Mouse (Mus musculus) T-helper 2 cell (primary cell): ENCODE measurements around the gene Hist1h2an.
"Not testable (repeated sequence)": the region's sequence is repeated elsewhere in the genome, so short reads cannot be mapped to it uniquely, and the experiment has no call there.

Source experiments
- in situ Hi-C: fragments of 300-600 bp; cut with MboI, MseI; formaldehyde crosslinking; loops from one replicate; pipeline ENCODE4 v1.15.1; 2025; ENCODE audit warnings: high pct_unique_total_duplicates

Gene Hist1h2an

DNA sequence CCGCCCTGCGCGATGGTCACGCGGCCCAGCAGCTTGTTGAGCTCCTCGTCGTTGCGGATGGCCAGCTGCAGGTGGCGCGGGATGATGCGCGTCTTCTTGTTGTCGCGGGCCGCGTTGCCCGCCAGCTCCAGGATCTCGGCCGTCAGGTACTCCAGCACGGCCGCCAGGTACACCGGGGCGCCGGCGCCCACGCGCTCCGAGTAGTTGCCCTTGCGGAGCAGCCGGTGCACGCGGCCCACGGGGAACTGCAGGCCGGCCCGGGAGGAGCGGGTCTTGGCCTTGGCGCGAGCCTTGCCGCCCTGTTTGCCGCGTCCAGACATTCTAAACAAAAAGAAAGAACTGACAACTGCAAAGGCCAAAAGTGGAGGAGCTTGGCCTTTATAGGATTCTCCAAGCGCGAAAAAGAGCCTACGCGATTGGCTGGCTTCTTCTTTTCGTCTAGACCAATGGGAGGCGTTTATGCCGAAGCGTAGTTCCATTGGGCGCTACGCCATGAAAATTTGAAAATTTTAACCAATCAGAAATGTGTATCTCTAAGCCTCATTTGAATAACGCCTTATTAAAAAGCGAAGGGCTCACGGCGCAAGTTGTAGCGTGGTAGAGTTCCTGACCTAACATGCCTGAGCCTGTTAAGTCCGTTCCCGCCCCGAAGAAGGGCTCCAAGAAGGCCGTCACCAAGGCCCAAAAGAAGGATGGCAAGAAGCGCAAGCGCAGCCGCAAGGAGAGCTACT, at the start of gene Hist1h2an, which contains the start of gene Hist1h2bp:
TSS of gene Hist1h2an (minus strand) at position 320 of the 731 bp plus-strand sequence.
TSS of gene Hist1h2bp (plus strand) at position 563 of the 731 bp plus-strand sequence.
- in situ Hi-C loops: loop anchor here (5.0 kb wide), 1 partner anchor 40 kb away; no protein-coding TSS in a partner anchor

GRCm38 (mm10) chr13:21833461-21833860, 46.4 kb upstream of the Hist1h2an start, which contains the start of the genes Hist1h2ap and Hist1h2br:
Gene Hist1h2ap, minus strand, starts transcription at chr13:21833507.
Gene Hist1h2br, plus strand, starts transcription at chr13:21833743.
- in situ Hi-C loops: not testable (repeated sequence)

GRCm38 (mm10) chr13:21831418-21832394, 44.7 kb upstream of the Hist1h2an start, which contains the start of gene Hist1h4n:
Gene Hist1h4n, minus strand, starts transcription at chr13:21832196.
- in situ Hi-C loops: not testable (repeated sequence)

GRCm38 (mm10) chr13:21830344-21830743, 43.3 kb upstream of the Hist1h2an start:
- in situ Hi-C loops: no loop called here

- in situ Hi-C loops: no loop called here
Measured at GRCm38 (mm10) chr13:21828511-21828910, 41.5 kb upstream of the Hist1h2an start.

GRCm38 (mm10) chr13:21820082-21820890, 33.3 kb upstream of the Hist1h2an start:
- in situ Hi-C loops: not testable (repeated sequence)

DNA sequence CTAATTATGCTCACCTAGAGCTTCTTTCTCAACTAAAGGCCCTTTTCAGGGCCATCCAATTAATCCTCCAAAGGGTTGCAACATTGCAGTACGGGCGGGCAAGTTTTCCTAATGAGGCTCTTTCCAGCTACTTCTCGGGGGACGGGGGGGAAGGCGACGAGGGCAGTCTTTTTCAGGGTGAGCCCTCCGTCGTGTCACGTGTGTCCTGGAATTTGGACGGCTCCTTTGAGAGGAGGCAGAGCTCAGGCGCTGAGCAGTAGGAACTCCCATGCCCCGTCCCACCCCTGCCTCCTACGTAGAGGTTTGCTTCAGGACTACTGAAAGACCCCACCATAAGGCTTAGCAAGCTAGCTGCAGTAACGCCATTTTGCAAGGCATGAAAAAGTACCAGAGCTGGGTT, 25.1 kb upstream of the Hist1h2an start:
- in situ Hi-C loops: not testable (repeated sequence)

GRCm38 (mm10) chr13:21811539-21811938, 24.5 kb upstream of the Hist1h2an start, which contains the start of gene Hist1h4m:
Gene Hist1h4m, plus strand, starts transcription at chr13:21811746.
- in situ Hi-C loops: not testable (repeated sequence)

DNA sequence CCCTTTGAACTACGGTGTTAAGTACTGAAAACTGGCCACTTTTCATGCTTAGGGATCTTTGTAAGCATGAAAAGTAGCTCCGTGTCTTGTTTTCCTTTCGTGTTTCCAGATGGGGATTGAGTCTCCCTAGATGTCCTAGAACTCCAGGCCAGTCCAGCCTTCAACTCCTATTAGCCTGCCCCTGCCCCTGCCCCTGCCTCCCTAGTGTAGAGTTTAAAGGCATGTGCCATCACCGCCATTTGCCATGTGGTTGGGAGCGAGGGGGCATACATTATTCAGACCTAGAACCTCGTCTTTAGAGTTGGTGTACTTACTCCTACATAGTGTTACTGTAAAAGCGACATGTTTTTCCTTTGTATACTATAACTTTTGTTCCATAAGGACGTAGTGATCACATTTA, 24.1 kb upstream of the Hist1h2an start:
- in situ Hi-C loops: not testable (repeated sequence)

- in situ Hi-C loops: not testable (repeated sequence)
Measured at GRCm38 (mm10) chr13:21810073-21810472, 23.1 kb upstream of the Hist1h2an start, which contains the start of the genes Hist1h2bq and Hist1h2ao. Gene Hist1h2bq, minus strand, starts transcription at chr13:21810197. Gene Hist1h2ao, plus strand, starts transcription at chr13:21810465.

DNA sequence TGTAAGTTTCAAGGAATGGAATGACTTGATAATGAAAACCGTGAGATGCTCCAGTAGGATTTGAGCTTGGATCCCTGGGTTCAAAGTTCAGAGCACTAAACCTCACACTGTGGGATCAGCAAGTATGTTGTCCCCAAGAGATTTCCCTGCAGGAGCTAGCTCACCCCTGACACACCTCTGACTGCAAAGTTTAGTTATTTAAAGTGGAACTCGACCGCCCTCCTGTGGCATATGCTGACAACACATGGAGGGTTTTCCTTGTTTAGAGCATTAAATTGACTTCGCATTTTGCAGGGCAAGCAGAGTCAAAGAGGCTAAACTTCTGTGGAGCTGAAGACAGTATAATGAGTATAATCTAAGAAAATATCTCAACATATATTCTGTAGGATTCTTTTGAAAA, 16.0 kb upstream of the Hist1h2an start:
- in situ Hi-C loops: loop anchor here (5.0 to 10.0 kb wide), 2 partner anchors 49 to 222 kb away; no protein-coding TSS in a partner anchor

DNA sequence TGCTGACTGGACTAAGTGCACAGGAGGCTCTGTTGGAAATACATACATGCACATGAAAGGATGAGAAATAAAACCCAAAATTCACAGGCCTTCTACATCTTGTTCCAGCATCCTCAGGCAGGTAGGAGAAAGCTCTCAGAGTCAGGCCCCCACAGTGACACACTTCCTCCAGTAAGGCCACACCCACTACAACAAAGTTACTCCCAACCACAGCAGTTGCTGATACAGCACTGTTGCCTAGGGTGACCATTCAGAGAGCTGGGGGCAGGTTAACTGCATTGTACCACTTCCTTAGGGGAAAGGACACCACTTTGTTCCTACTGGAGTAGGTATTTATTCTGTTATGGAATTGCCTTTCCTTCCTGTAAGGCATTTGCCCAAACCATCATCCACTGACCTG, 10.1 kb upstream of the Hist1h2an start:
- in situ Hi-C loops: not testable (repeated sequence)

DNA sequence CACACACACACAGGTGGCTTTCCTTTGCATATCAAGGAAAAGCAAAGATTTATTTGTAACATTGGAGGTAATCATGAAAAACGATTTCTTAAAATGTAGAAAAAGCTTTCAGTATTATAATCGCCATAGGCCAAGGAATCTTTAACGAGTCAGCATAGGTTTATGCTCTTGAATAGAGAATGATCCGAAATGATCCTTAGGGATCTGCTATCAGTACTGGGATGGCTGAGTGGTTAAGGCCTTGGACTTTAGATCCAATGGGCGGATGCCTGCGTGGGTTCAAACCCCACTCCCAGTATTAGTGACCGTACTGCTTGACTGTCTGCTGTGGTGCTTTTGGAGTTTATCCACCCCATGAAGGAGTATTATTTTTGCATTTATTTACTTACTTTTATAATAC, 8.6 kb upstream of the Hist1h2an start:
- in situ Hi-C loops: no loop called here

DNA sequence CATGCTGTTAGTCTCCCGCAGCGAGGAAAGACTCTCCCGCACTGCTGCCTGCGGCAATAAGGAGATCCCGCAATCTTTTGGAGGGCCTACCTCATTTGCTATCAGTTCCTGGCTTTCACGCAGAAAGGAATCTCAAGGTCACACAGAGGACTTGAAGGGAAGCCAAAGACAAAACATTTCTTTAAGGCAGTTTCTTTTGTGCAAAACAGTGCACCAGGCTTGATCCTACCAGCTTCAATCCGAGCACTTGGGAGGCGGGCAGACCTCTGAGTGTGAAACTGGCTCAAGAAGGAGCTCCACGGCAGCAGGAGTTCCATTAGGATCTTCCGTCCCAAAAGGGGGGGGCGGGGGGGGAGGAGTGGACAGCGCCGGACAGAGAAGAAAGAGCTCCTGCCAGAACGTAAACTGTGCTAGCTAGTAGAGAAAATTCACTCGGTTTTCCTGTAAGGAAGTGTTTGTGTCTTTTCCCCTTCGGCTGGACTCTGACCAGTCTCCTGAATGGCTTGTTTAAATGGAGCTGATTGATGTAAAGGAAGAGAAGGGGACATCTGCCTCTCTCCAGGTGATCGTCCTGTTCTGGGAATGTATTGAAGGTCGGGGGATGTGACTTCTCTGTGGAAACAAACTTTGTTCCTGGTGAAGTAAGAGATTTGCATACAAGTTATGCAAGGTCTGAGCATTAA, 3.7 kb upstream of the Hist1h2an start:
- in situ Hi-C loops: no loop called here

DNA sequence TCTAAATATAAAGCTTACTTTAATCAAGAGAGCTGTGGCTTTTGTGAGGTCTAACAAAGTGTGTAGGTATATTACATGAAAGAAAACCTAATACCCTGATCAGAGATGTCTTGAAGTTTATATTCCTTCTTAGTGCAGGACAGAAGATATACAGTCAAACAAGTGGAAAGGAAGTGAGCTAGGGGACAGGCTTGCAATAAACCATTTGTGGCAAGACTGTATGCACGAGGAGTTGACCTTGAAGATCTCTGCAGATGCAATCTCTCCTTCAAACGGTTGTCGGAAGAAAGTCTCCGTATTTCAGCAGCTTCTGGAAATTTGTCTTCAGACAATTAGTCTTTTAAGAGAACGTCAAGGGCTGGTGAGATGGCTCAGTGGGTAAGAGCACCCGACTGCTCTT, 2.9 kb upstream of the Hist1h2an start:
- in situ Hi-C loops: loop anchor here (5.0 kb wide), 1 partner anchor 43 kb away; no protein-coding TSS in a partner anchor

DNA sequence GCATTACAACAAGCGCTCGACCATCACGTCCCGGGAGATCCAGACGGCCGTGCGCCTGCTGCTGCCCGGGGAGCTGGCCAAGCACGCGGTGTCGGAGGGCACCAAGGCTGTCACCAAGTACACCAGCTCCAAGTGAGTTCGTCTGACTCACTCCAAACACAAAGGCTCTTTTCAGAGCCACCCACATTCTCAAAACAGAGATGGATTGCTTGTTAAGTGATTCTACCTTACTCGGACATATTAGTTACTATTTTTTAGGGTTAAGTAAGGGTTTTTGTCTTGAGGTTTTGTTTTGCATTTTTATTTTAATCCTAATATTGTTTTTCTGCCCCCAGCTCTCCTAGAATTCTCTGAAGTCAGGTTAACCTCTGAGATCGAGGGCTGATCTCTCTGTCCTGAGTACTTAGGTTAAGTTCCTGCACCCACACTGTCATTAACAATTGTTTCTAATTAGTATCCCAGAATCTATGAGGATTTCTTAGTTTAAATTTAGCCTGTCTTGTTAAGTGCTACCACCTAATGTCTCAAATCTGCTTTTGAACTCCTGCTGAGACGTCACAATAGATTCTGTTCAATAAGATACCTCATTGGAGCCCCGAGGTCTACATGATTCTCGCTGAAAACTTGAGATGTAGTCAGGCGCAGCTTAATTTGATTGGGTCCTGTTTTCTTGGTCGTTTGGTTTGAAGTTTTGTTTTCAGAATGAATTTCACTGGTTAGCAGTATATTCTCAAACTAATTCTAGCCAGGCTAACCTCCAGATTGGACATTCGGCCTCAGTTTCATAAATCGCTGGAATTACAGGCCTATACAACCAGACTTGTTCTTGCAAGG, 959 bp upstream of the Hist1h2an start:
- in situ Hi-C loops: loop anchor here (5.0 kb wide), 1 partner anchor 41 kb away; no protein-coding TSS in a partner anchor

- in situ Hi-C loops: loop anchor here (5.0 kb wide), 1 partner anchor 39 kb away; no protein-coding TSS in a partner anchor
Measured at GRCm38 (mm10) chr13:21786189-21786898, 674 bp downstream of the Hist1h2an start.

DNA sequence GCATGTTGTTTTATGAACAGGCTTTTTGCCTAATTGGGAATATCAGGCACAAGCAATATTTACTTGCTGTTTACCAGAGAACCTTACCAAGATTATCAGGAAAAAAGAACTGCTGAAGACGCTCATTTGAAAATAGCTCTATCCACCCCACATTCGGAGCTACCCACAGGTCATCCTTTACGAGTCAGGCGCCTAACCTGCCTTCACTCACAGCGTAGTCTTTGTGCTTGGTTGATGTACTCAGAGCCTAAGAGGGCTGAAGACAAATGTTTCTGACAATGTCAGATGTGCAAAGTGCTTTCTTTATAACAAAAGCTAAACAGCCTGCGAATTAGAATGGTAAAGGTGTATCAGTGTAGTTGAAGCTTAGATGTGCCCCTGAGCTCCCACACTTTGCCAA, 2.7 kb downstream of the Hist1h2an start:
- in situ Hi-C loops: no loop called here
